Mouse (Mus musculus) liver, embryonic 14.5 days (tissue): ENCODE results near the gene Smpx. TPM values are rescaled to one million over a fixed set of nuclear protein-coding genes. Genes with fewer than 3 reads are reported as not detected.

Experiments
- ATAC-seq: fragments of 200-750 bp; cut with Nextera tagmentation; 2 replicates; pipeline ENCODE4 v1.8.0; 2017; ENCODE audit warnings: moderate number of reproducible peaks, mild to moderate bottlenecking, moderate library complexity; ENCODE audit not compliant: insufficient read depth
- DNase-seq, 3 experiments: peaks; one replicate each; pipeline ENCODE4 v3.0.0-alpha.2; 2012 to 2013; ENCODE audit warnings: low read depth in 3 of 3, low spot score in 3 of 3
- H3K27ac ChIP-seq: fragments of 300-500 bp; sonication (generic); 2 replicates; pipeline ENCODE4 v1.5.1; 2014; ENCODE audit warnings: moderate library complexity, mild to moderate bottlenecking, control low read depth, inconsistent platforms
- H3K27me3 ChIP-seq: fragments of 300-500 bp; sonication (generic); 2 replicates; pipeline ENCODE4 v1.6.1; 2014; ENCODE audit warnings: mild to moderate bottlenecking, low read length, moderate library complexity; ENCODE audit not compliant: control insufficient read depth, insufficient read depth
- H3K36me3 ChIP-seq: fragments of 300-500 bp; sonication (generic); replicated peaks from 2 replicates; pipeline ENCODE4 v1.6.1; 2014; ENCODE audit warnings: low read depth; ENCODE audit not compliant: control insufficient read depth, insufficient read depth
- H3K4me1 ChIP-seq, 2 experiments: fragments of 200-500 bp in 1 of 2; fragments of 300-500 bp in 1 of 2; sonication (generic) in 1 of 2; replicated peaks; 2 replicates each; pipeline ENCODE4 v1.6.1; 2012 to 2014; ENCODE audit warnings: antibody characterized with exemption in 1 of 2, inconsistent platforms in 1 of 2, low read length in 1 of 2; ENCODE audit not compliant: control insufficient read depth in 2 of 2, insufficient read depth in 2 of 2
- H3K4me2 ChIP-seq: fragments of 300-500 bp; sonication (generic); 2 replicates; pipeline ENCODE4 v1.6.1; 2014; ENCODE audit warnings: low read depth, mild to moderate bottlenecking, control low read depth, moderate library complexity
- H3K4me3 ChIP-seq, 2 experiments: fragments of 200-500 bp in 1 of 2; fragments of 300-500 bp in 1 of 2; sonication (generic) in 1 of 2; 2 replicates each; pipeline ENCODE4 v1.5.1; 2012 to 2014; ENCODE audit warnings: low read depth in 2 of 2, low read length in 2 of 2, mild to moderate bottlenecking in 2 of 2, control low read depth in 1 of 2, inconsistent platforms in 1 of 2, moderate library complexity in 1 of 2; ENCODE audit not compliant: insufficient read depth in 1 of 2
- H3K9ac ChIP-seq: fragments of 300-500 bp; sonication (generic); replicated peaks from 2 replicates; pipeline ENCODE4 v1.6.1; 2014; ENCODE audit warnings: mild to moderate bottlenecking, control low read depth, moderate library complexity
- H3K9me3 ChIP-seq: fragments of 300-500 bp; sonication (generic); 2 replicates; pipeline ENCODE4 v1.6.1; 2016; ENCODE audit warnings: low read length, mixed read lengths; ENCODE audit not compliant: control insufficient read depth
- CTCF ChIP-seq: IDR thresholded peaks from 2 replicates; pipeline ENCODE4 v1.5.1; 2016; ENCODE audit warnings: antibody characterized with exemption, low read depth, control low read depth
- EP300 ChIP-seq: IDR thresholded peaks from 2 replicates; pipeline ENCODE4 v1.6.1; 2016; ENCODE audit warnings: antibody characterized with exemption, low read depth
- WGBS: fragments of 180-500 bp; shearing (Covaris S2); extraction: QIAGEN DNeasy Blood & Tissue Kit; methylation state at CpG from one replicate; pipeline ENCODE4 v1.1.7; 2014; ENCODE audit not compliant: insufficient replicate concordance; 5-methylcytosine and 5-hydroxymethylcytosine counted together
- polyA plus RNA-seq, 2 experiments: library from polyadenylated mRNA; depleted of rRNA in 1 of 2; stranded (reverse) in 1 of 2; unstranded in 1 of 2; fragments of >200 nt; fragmentation: Nextera tagmentation in 1 of 2; extraction: Ambion mirVana in 1 of 2; gene quantifications; 2 replicates each; pipeline versions ENCODE4 v1.2.1 to v1.2.3; 2012 to 2014

Gene Smpx
- polyA plus RNA-seq, 2 experiments, result not detected

DNA sequence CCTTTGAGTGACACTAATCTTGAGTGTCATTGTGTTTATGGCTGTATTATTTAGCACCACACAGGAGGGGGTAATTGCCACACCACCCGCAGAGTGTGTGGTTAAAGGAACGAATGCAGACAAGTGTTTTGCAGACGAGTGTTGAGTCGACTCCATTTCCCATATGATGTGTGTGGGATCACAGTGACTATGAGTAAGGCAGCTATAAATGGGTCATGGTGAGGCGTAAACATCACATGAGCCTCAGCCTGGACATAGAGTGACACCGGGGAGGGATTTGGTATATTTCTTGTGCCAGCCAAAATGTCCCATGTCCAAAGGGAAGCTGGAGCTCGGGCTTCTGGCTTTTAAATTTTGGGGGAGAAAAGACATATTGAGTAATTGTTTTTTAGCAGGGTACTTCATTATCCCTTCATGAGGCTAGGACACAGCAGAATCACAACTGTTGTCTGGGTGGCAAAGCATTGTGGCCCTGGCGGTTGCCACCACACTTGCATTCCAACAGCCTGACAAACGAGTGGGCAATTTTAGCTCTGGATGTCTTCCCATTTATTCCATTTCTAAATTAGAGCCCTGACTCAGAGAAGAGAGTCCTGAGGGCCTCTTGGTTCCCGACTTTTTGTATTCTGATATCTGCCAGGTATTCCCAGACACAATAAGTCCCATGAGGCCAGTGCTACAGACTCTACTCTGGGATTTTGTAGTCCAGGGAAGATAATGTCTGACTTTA lies 49.3 kb downstream of the Smpx start:
- no peak for TF ChIP-seq CTCF
- no peak for TF ChIP-seq EP300
- no peak for ATAC-seq
- no peak for DNase-seq

DNA sequence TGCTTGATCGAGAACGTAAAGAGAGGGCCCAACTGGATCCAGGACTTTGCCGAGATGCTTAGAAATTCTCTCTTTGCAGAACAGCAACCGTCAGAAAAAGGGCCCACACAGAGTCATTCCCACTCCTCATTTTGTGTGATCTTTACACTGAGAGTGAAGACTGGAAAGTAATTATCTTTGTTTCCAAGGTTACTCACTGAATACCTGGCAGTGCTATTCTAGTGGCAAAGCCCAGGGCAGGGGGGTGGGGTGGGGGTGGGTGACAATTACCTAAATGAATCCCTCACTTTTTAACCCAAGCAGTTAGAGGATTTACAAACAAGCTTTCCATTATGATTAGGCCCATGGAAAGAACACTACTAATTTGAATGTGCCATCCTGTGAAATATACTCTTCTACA lies 55.8 kb downstream of the Smpx start:
- H3K4me2 ChIP-seq, result no peak overlapping the region
- ATAC-seq (no peak), DNase-seq (no peak)
- H3K27me3 ChIP-seq, result no peaks in the 10 kb centered on the region
- H3K9ac ChIP-seq, result no peak overlapping the region
- 56% methylated on average over 4 of the region's 4 CpGs for WGBS
- H3K9me3 ChIP-seq, result no peaks in the 10 kb centered on the region
- no peak overlapping the region for H3K27ac ChIP-seq
- TF ChIP-seq CTCF, result no peak
- no peaks in the 10 kb centered on the region for H3K4me1 ChIP-seq
- no peaks in the 10 kb centered on the region for H3K36me3 ChIP-seq
- H3K4me3 ChIP-seq, result no peak overlapping the region

More for the DNA sequence above, 49.3 kb downstream of the Smpx start:
- Histone ChIP-seq H3K9me3 (no peaks in the 10 kb centered on the region), H3K27ac (no peak overlapping the region), H3K27me3 (no peaks in the 10 kb centered on the region), H3K4me1 (no peaks in the 10 kb centered on the region), H3K4me2 (no peak overlapping the region), H3K36me3 (no peaks in the 10 kb centered on the region), H3K4me3 (no peak overlapping the region), H3K9ac (no peak overlapping the region)
- WGBS, result 64% methylated on average over 10 of the region's 10 CpGs

DNA sequence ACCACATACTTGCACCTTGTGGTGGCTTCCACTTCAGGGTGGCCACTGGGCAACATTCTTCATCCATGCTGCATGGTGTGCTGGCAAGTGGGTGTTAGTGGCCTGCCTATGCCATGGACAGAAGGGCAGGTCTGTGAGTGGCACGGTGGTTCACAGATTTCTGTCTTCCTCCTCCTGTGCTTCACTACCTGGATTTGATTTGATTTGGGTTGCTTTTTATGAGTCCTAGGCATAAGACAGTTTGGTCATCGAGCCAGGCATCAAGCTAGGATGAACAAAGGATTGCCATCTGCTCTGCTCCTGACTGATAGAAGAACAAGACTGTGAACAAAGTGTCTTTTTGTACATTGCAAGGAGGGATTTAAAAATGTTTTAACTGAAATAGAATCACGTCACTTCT lies 63.8 kb downstream of the Smpx start:
- DNase-seq (no peak), ATAC-seq (no peak)
- Histone ChIP-seq H3K27me3 (no peaks in the 10 kb centered on the region), H3K27ac (no peak overlapping the region), H3K36me3 (no peaks in the 10 kb centered on the region), H3K9ac (no peak overlapping the region), H3K4me3 (no peak overlapping the region), H3K4me1 (no peaks in the 10 kb centered on the region), H3K9me3 (no peaks in the 10 kb centered on the region), H3K4me2 (no peak overlapping the region)
- TF ChIP-seq EP300 (no peak), CTCF (no peak)
- WGBS, result 47% methylated on average over 3 of the region's 3 CpGs

DNA sequence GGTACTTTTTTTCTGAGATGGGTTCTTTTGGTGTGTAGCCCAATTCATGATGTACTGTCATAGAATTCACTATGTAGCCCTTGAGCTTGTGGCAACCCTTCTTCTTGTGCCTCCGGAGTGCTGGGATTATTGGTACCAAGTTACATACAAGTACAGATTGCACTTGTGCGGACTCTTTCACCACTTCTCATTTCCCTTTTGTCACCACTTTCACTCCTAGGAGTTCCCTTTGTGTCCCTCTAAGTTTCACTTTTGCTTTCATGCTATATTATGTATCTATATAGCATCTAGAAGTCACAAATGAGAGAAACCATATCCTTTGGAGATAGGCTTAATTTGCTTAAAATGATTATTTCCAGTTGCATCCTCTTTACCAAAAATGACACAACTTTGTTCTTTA lies 103.0 kb downstream of the Smpx start:
- no peak overlapping the region for H3K9ac ChIP-seq
- DNase-seq, result no peak
- no peak overlapping the region for H3K4me3 ChIP-seq
- no peaks in the 10 kb centered on the region for H3K9me3 ChIP-seq
- no peaks in the 10 kb centered on the region for H3K4me1 ChIP-seq
- TF ChIP-seq CTCF, result no peak
- TF ChIP-seq EP300, result no peak
- no peak overlapping the region for H3K4me2 ChIP-seq
- no peak overlapping the region for H3K27ac ChIP-seq
- no peak for ATAC-seq
- 58% methylated on average over 2 of the region's 2 CpGs for WGBS
- no peaks in the 10 kb centered on the region for H3K36me3 ChIP-seq
- no peaks in the 10 kb centered on the region for H3K27me3 ChIP-seq

Other genes starting within 250 kb of the Smpx start
- 11.7 and 17.5 TPM in 2 replicates for gene Sms, start 206.6 kb upstream of the Smpx start, polyA plus RNA-seq (2012; rRNA removed)
- gene Sms, start 206.6 kb upstream of the Smpx start, polyA plus RNA-seq (2014; fragmentation: Nextera tagmentation; extraction: Ambion mirVana), result 19.4 and 19.7 TPM in 2 replicates
- gene Yy2, start 129.9 kb upstream of the Smpx start, polyA plus RNA-seq (2012; rRNA removed), result 0.25 and 0.54 TPM in 2 replicates
- 0.93 and 1.0 TPM in 2 replicates for gene Yy2, start 129.9 kb upstream of the Smpx start, polyA plus RNA-seq (2014; fragmentation: Nextera tagmentation; extraction: Ambion mirVana)
- gene Mbtps2, start 100.2 kb upstream of the Smpx start, polyA plus RNA-seq (2012; rRNA removed), result 6.1 and 8.5 TPM in 2 replicates
- gene Mbtps2, start 100.2 kb upstream of the Smpx start, polyA plus RNA-seq (2014; fragmentation: Nextera tagmentation; extraction: Ambion mirVana), result 4.0 and 4.3 TPM in 2 replicates
- not detected in 2 replicates for gene Klhl34, start 119.5 kb downstream of the Smpx start, polyA plus RNA-seq (2012; rRNA removed)
- gene Klhl34, start 119.5 kb downstream of the Smpx start, polyA plus RNA-seq (2014; fragmentation: Nextera tagmentation; extraction: Ambion mirVana), result not detected in 2 replicates